Mouse (Mus musculus): ENCODE results near the gene Mindy4b-ps.

DNA sequence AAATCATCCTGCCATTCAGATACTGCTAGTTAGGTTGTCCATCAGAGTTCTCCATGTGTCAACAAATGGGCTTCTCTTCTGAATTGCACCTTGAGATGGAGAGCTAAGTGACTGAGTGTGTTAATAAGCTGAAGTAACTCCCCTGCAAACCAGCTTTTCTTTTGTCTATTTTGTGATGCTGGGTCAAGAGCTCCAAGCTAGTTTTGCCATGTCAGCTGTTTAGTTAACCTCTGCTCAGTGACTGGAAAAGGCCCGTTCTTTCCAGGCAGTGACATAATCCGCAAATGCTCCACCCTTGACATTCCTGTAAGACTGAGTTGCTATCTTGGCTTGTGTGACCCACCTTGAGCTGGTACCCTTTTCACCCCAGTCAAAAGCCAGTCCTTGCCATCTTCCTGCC, 40.9 kb upstream of the Mindy4b-ps start:
- no peak for TF ChIP-seq CTCF (IDR thresholded peaks at IDR 0.05; ENCODE audit: extremely low read depth, insufficient read depth, insufficient read length, insufficient replicate concordance)
- TF ChIP-seq POLR2A (IDR thresholded peaks at IDR 0.05; ENCODE audit: low read depth, low read length) = no peak
